Mouse (Mus musculus) liver, embryonic 13.5 days (tissue): Measurements from ENCODE around the gene Med24. TPM values are rescaled to one million over a fixed set of nuclear protein-coding genes. Genes with fewer than 3 reads are reported as not detected.
A peak's percentile ranks its signal among the peaks of the same experiment; 100 is the strongest.

Source experiments
- ATAC-seq: fragments of 200-750 bp; cut with Nextera tagmentation; 2 replicates; pipeline ENCODE4 v1.8.0; 2017; ENCODE audit warnings: low read depth, mild to moderate bottlenecking, moderate number of reproducible peaks, moderate library complexity
- DNase-seq: peaks from one replicate; pipeline ENCODE4 v3.0.0; 2022
- H3K27ac ChIP-seq: fragments of 300-500 bp; sonication (generic); 2 replicates; pipeline ENCODE4 v1.5.1; 2015; ENCODE audit warnings: moderate library complexity, mild to moderate bottlenecking, inconsistent platforms
- H3K27me3 ChIP-seq: fragments of 300-500 bp; sonication (generic); 2 replicates; pipeline ENCODE4 v1.6.1; 2015; ENCODE audit warnings: mild to moderate bottlenecking, inconsistent platforms
- H3K36me3 ChIP-seq: fragments of 300-500 bp; sonication (generic); 2 replicates; pipeline ENCODE4 v1.6.1; 2015; ENCODE audit warnings: mild to moderate bottlenecking, inconsistent platforms
- H3K4me1 ChIP-seq: fragments of 300-500 bp; sonication (generic); replicated peaks from 2 replicates; pipeline ENCODE4 v1.6.1; 2015; ENCODE audit warnings: inconsistent platforms
- H3K4me2 ChIP-seq: fragments of 300-500 bp; sonication (generic); 2 replicates; pipeline ENCODE4 v1.6.1; 2015; ENCODE audit warnings: inconsistent platforms, mild to moderate bottlenecking, moderate library complexity
- H3K4me3 ChIP-seq: fragments of 300-500 bp; sonication (generic); replicated peaks from 2 replicates; pipeline ENCODE4 v1.5.1; 2015; ENCODE audit warnings: mild to moderate bottlenecking, inconsistent platforms
- H3K9ac ChIP-seq: fragments of 300-500 bp; sonication (generic); 2 replicates; pipeline ENCODE4 v1.6.1; 2015; ENCODE audit warnings: mild to moderate bottlenecking, inconsistent platforms
- H3K9me3 ChIP-seq: fragments of 300-500 bp; sonication (generic); replicated peaks from 2 replicates; pipeline ENCODE4 v1.6.1; 2016; ENCODE audit warnings: inconsistent platforms
- WGBS: fragments of 180-500 bp; shearing (Covaris S2); methylation state at CpG from one replicate; pipeline ENCODE4 v1.1.7; 2015; ENCODE audit not compliant: insufficient replicate concordance; 5-methylcytosine and 5-hydroxymethylcytosine counted together
- polyA plus RNA-seq: library from polyadenylated mRNA; unstranded; fragments of >200 nt; fragmentation: Nextera tagmentation; extraction: Ambion mirVana; gene quantifications from 2 replicates; pipeline ENCODE4 v1.2.1, GENCODE M21; 2015

The Med24 gene
- polyA plus RNA-seq, 1 experiment from 2014 or later, result 27.6 TPM

- H3K4me2 ChIP-seq, result no peak overlapping the region
- H3K4me1 ChIP-seq, result no peaks in the 10 kb centered on the region
- no peak overlapping the region for H3K27ac ChIP-seq
- H3K4me3 ChIP-seq, result no peak overlapping the region
- H3K9me3 ChIP-seq, result no peaks in the 10 kb centered on the region
- 83% methylated on average over 12 of the region's 12 CpGs for WGBS
- H3K27me3 ChIP-seq, result no peaks in the 10 kb centered on the region
- H3K9ac ChIP-seq, result no peak overlapping the region
- H3K36me3 ChIP-seq, result peaks cover 45% of the 10 kb centered on the region
- DNase-seq (no peak), ATAC-seq (no peak)
Observed at GRCm38 (mm10) chr11:98697225-98697624, 32.0 kb downstream of the Med24 start.

- Histone ChIP-seq H3K4me3 (no peak overlapping the region), H3K27ac (no peak overlapping the region), H3K9ac (no peak overlapping the region), H3K4me1 (no peaks in the 10 kb centered on the region), H3K9me3 (no peaks in the 10 kb centered on the region), H3K27me3 (no peaks in the 10 kb centered on the region), H3K36me3 (peaks cover 51% of the 10 kb centered on the region), H3K4me2 (no peak overlapping the region)
- WGBS, result 81% methylated on average over 14 of the region's 14 CpGs
- DNase-seq, result no peak
- no peak for ATAC-seq
Observed at GRCm38 (mm10) chr11:98696454-98697216, 32.6 kb downstream of the Med24 start.

- H3K27ac ChIP-seq, result no peak overlapping the region
- no peaks in the 10 kb centered on the region for H3K9me3 ChIP-seq
- no peak overlapping the region for H3K4me2 ChIP-seq
- H3K27me3 ChIP-seq, result no peaks in the 10 kb centered on the region
- no peak for ATAC-seq
- H3K4me1 ChIP-seq, result no peaks in the 10 kb centered on the region
- 84% methylated on average over 14 of the region's 14 CpGs for WGBS
- no peak overlapping the region for H3K9ac ChIP-seq
- no peak for DNase-seq
- peaks cover 63% of the 10 kb centered on the region for H3K36me3 ChIP-seq
- no peak overlapping the region for H3K4me3 ChIP-seq
Observed at GRCm38 (mm10) chr11:98695408-98695807, 33.8 kb downstream of the Med24 start.

DNA sequence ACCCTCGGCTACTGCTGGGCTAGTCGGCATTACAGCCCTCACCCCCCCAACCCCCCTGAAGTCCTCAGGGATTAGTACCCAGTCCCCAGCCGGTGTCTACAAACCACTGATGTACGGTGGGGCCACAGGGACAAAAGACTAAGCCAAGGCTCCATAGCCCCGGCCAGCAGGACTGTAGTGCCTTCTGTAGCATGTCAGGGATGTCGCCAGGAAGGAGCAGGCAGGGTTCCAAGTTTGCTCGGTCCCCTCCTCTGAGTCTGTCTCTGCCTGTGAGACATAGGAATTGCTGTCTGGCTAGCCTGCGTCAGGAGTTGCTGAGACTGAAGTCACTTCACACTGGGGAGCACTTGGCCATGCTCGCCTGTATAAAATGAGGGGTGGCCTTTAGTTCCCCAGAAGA is 34.9 kb downstream of the Med24 start:
- H3K9me3 ChIP-seq, result no peaks in the 10 kb centered on the region
- WGBS, result 79% methylated on average over 9 of the region's 9 CpGs
- no peak overlapping the region for H3K9ac ChIP-seq
- no peaks in the 10 kb centered on the region for H3K27me3 ChIP-seq
- no peak overlapping the region for H3K27ac ChIP-seq
- no peak overlapping the region for H3K4me2 ChIP-seq
- H3K36me3 ChIP-seq, result peaks cover 75% of the 10 kb centered on the region
- no peak overlapping the region for H3K4me3 ChIP-seq
- DNase-seq (no peak), ATAC-seq (no peak)
- no peaks in the 10 kb centered on the region for H3K4me1 ChIP-seq

GRCm38 (mm10) chr11:98693746-98694145 is 35.5 kb downstream of the Med24 start:
- no peak overlapping the region for H3K4me2 ChIP-seq

DNA sequence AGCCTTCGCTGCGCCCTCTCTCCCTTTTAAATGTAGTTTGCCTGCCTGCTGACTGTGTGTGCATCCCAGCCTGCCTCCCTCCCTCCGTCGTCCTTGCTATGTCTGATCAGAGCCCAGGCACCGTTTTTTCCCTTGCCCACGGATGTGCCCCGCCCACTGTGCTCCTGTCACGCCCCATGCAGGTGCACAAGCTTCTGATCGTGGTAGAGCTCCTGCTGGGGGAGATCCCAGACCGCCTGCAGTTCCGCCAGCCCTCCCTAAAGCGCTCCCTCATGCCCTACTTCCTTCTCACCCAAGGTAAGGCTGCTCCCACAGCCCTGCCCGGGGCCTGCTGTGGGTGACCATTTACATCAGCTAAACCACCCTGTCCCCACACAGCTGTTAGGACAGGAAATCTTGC is 36.0 kb downstream of the Med24 start:
- Histone ChIP-seq H3K36me3 (peaks cover 82% of the 10 kb centered on the region), H3K4me3 (no peak overlapping the region), H3K9me3 (no peaks in the 10 kb centered on the region), H3K4me1 (no peaks in the 10 kb centered on the region), H3K4me2 (no peak overlapping the region), H3K9ac (no peak overlapping the region), H3K27me3 (no peaks in the 10 kb centered on the region), H3K27ac (no peak overlapping the region)
- no peak for ATAC-seq
- WGBS, result 64% methylated on average over 13 of the region's 13 CpGs
- DNase-seq, result no peak

More at GRCm38 (mm10) chr11:98693746-98694145, 35.5 kb downstream of the Med24 start:
- Histone ChIP-seq H3K4me1 (no peaks in the 10 kb centered on the region), H3K27ac (no peak overlapping the region), H3K36me3 (peaks cover 78% of the 10 kb centered on the region), H3K4me3 (no peak overlapping the region), H3K9me3 (no peaks in the 10 kb centered on the region), H3K27me3 (no peaks in the 10 kb centered on the region), H3K9ac (no peak overlapping the region)
- 86% methylated on average over 9 of the region's 9 CpGs for WGBS
- no peak for DNase-seq
- no peak for ATAC-seq

DNA sequence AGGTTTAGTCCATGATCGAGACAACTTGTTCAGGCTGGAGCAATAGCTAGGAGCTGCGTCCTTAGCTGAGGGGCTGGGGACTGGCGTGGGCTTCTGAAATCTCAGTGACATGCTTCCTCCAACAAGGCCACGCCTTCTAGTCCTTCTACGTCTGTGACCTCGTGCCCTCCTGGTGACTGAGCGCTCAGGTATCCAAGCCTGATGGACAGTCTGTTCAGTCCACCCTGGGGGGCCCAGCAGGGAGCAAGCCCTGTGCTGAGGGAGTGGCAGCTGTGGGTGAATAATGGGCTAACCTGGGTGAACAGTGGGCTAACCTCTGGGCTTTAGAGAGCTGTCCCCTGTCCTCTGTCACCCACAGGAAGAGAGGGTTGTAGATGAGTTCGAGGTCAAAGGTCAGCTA is 41.2 kb downstream of the Med24 start:
- DNase-seq, result no peak
- H3K27me3 ChIP-seq, result no peaks in the 10 kb centered on the region
- no peaks in the 10 kb centered on the region for H3K9me3 ChIP-seq
- H3K4me1 ChIP-seq, result peaks cover 28% of the 10 kb centered on the region
- H3K4me3 ChIP-seq, result no peak overlapping the region
- peaks cover 81% of the 10 kb centered on the region for H3K36me3 ChIP-seq
- 74% methylated on average over 8 of the region's 8 CpGs for WGBS
- ATAC-seq, result no peak
- no peak overlapping the region for H3K9ac ChIP-seq
- no peak overlapping the region for H3K4me2 ChIP-seq
- H3K27ac ChIP-seq, result no peak overlapping the region

GRCm38 (mm10) chr11:98686976-98687375 is 42.3 kb downstream of the Med24 start:
- H3K4me1 ChIP-seq, result peaks cover 30% of the 10 kb centered on the region
- H3K36me3 ChIP-seq, result peaks cover 71% of the 10 kb centered on the region
- no peak overlapping the region for H3K4me2 ChIP-seq
- DNase-seq (no peak), ATAC-seq (no peak)
- 88% methylated on average over 4 of the region's 4 CpGs for WGBS
- no peak overlapping the region for H3K4me3 ChIP-seq
- no peak overlapping the region for H3K9ac ChIP-seq
- H3K9me3 ChIP-seq, result no peaks in the 10 kb centered on the region
- no peak overlapping the region for H3K27ac ChIP-seq
- H3K27me3 ChIP-seq, result no peaks in the 10 kb centered on the region

GRCm38 (mm10) chr11:98685642-98686041 is 43.6 kb downstream of the Med24 start:
- no peaks in the 10 kb centered on the region for H3K27me3 ChIP-seq
- peak overlapping the region; percentile 18; the same call in 1 of the 2 replicates for H3K27ac ChIP-seq
- ATAC-seq (no peak), DNase-seq (no peak)
- peaks cover 58% of the 10 kb centered on the region for H3K36me3 ChIP-seq
- H3K9ac ChIP-seq, result no peak overlapping the region
- WGBS, result 86% methylated on average over 9 of the region's 9 CpGs
- H3K4me3 ChIP-seq, result no peak overlapping the region
- H3K4me2 ChIP-seq, result no peak overlapping the region
- no peaks in the 10 kb centered on the region for H3K9me3 ChIP-seq
- H3K4me1 ChIP-seq, result peaks cover 41% of the 10 kb centered on the region

GRCm38 (mm10) chr11:98682811-98683210 is 46.4 kb downstream of the Med24 start:
- ATAC-seq (peak; percentile 47), DNase-seq (no peak)
- Histone ChIP-seq H3K9me3 (no peaks in the 10 kb centered on the region), H3K27me3 (no peaks in the 10 kb centered on the region), H3K36me3 (peaks cover 33% of the 10 kb centered on the region), H3K27ac (peak overlapping the region; percentile 84), H3K4me2 (peak overlapping the region; percentile 88), H3K4me1 (peaks cover 38% of the 10 kb centered on the region), H3K4me3 (peak overlapping the region; percentile 92), H3K9ac (peak overlapping the region; percentile 98)
- WGBS, result under 1% methylated on average over 23 of the region's 23 CpGs

- peak within 1 kb of the TSS; percentile 84 for H3K27ac ChIP-seq
- H3K9ac ChIP-seq, result peak within 1 kb of the TSS; percentile 98
- H3K9me3 ChIP-seq, result no peaks in the 10 kb centered on the region
- peaks cover 26% of the 10 kb centered on the region for H3K36me3 ChIP-seq
- WGBS, result 4% methylated on average over 45 of the region's 45 CpGs
- ATAC-seq (peak; percentile 90), DNase-seq (peak; percentile 95)
- H3K4me2 ChIP-seq, result peak within 1 kb of the TSS; percentile 88
- H3K4me3 ChIP-seq, result peak within 1 kb of the TSS; percentile 92
- H3K27me3 ChIP-seq, result no peaks in the 10 kb centered on the region
- peaks cover 38% of the 10 kb centered on the region for H3K4me1 ChIP-seq
Observed at GRCm38 (mm10) chr11:98681786-98682745, 47.2 kb downstream of the Med24 start, which contains the start of gene Psmd3. TSS of gene Psmd3 (plus strand) at chr11:98682554.
